Mouse (Mus musculus): ENCODE measurements around the gene Slc16a6.

The Slc16a6 gene

DNA sequence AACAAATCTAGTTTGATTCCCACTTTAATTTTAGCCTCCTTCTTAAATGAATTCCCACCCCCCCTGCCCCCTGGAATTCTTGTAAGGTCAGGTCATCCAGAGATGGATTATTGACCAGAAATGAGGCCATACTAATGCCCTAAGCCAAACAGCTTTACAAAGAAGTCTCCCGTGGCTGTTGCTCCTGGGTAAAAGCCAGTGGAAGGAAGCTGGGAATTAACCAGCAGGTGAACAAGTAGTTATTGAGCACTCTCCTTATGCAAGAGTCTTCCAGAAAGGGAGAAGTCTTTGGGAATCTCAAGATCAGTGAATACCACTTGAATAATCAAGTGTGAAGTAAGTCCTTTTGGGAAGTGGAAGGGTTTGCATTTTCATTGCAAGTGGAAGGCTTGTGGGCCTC is 13.7 kb upstream of the Slc16a6 start:
- no peak for DNase-seq (ENCODE audit: low spot score)

DNA sequence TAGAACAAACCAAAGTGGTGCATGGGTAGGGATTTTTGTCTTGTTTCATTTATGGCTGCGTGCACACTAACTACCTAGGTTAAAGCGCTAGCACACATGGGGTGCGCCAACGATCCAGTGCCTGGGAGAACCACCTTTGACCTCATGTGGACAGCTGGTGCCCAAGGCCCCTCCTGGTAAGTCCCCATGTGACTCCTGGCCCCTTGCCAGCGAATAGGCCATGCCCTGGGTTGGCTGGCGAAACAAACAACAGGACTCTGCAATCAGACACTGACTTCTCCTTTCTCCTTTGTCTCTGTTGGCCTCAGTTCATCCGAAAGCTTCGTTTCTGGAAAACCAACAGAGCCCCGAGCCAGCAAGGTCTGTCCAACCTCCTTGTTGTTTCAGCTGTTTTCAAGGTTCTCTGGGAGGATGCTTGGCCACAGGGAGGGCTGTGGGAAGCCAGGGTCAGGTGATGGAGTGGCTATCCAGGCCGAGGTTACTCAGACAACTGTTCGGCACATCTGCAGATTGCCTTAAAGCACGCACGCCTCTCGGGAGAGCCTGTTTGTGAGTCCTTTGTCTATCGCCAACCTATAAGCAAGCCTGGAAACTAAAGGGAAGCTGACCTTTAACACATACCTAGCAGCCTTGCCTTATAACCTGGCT is 12.1 kb upstream of the Slc16a6 start:
- peak; percentile 52 for DNase-seq (ENCODE audit: low spot score)

DNA sequence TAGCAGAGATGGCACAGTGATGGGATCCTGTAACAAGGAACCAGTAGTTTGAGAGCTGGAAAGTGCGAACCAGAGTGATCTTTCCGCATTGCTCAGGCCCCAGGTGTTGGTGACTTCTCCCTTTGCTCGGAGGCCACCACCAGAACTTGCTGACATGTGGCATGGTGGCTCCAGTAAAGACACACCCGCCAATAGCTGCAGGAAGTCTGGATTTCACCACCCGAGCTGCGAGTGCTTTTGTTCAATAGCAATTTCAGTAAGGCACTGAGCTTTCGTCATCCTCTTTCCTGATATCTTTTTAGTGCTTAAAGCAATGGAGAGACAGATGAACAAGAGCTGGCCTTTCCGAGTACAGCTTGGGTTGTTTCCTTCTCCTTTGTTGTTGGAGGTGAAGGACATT is 7.0 kb upstream of the Slc16a6 start:
- DNase-seq (ENCODE audit: low spot score), result no peak

DNA sequence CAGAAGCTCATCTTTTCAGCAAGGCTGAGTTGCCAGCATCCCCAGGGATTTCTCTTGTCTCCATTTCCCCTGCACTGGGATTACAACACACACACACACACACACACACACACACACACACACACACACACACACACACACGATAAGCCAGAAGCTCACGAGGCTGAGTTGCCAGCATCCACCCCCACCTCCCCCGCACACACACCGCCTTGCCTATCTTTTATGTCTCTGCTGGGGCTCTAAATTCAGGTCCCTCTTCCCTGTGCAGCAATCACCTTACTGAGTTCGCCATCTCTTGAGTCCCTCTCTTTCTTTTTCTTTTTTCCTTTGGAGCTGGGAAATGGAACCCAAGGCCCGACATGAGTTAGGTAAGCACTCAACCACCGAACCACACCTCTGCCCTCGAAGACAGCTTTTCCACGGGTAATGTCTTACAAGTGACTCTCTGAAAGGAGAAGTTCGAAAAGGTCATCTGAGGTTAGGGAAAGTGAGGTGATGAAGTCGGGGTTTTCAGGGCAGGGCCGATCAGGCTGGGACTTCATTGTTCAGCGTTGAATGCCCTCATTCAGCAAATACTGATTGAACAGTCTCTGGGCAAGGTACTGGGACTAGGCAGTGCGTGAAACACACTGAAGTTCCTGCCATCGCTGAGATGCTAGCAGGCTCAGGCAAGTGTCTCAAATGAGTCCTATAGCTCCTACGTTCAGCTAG is 6.3 kb upstream of the Slc16a6 start:
- no peak for DNase-seq (ENCODE audit: low spot score)

DNA sequence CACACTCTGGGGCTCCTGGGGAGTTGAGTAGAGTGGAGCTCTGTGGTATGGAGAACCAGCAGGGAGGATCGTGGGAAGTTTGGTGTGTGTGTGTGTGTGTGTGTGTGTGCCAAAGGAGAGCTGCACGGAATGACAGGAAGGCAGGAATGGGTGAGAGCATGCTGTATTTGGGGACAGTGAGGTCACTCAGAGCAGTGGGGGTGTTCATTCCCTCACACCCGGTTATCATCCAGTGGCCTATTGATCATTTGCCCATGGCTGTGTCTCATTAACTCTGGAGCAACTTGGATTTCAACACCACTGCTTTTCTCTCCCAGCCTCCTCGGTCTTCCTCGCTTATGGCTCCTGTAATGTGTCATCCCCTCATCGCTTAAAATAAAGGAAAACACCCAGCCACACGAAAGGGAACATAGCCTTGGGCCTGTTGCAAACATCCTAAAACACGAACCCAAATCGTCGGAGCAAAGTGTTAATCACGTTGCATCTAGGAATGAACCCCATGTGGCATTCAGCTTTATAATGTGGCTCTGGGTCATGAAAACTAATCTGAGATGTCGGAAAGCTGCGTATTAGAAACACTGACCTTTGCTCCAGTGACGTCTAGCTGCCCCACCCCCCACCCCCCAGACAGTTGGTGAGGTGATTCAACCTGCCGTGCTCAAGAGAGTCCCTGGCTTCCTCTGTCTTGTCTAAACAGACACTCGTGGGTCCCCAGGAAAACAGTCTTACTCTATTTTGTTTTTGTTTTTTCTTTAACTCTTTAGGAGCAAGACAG is 4.4 kb upstream of the Slc16a6 start:
- DNase-seq (ENCODE audit: low spot score), result no peak

DNA sequence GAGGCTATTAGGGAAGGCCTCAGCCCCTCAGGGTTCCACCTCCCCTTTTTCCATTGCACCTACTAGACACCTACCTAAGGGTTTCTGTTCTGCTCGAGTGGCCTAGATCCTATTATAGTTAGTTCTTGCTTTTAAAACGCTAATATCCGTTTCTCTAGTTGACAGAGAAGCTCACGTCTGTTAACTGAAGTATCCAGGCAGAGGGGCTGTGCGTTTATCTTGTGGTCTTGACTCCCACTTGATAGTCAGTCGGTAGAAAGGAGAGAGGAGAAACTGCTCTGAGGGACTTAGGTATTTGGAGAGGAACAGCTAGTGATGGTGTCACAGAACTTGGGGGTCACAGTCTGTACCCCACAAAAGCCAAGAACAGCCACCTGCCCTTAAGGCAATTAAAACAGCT is 3.3 kb upstream of the Slc16a6 start:
- DNase-seq (ENCODE audit: low spot score), result no peak

DNA sequence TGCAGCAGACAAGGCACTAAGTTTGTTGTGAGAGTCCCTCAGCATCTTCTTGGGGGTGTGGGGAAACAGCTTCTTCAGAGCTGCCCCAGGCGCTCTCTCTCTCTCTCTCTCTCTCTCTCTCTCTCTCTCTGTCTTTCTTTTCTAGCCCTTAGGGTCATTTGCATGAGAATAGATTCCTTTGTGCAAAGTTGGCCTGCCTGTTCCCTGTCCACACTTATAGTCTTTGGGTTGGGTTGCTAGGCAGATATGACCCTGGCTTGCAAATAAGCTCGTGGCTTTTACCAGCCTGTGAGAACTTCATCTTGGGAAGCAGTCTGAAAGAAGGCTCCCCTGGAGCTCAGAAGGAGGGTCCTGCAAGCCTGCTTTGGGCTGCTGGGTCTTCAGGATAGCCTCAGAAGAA is 2.8 kb upstream of the Slc16a6 start:
- DNase-seq (ENCODE audit: low spot score), result no peak

GRCm38 (mm10) chr11:109475717-109476116 is 2.3 kb upstream of the Slc16a6 start:
- DNase-seq (ENCODE audit: low spot score), result no peak

- DNase-seq (ENCODE audit: low spot score), result no peak
Measured at GRCm38 (mm10) chr11:109474836-109475235, 1.4 kb upstream of the Slc16a6 start.

DNA sequence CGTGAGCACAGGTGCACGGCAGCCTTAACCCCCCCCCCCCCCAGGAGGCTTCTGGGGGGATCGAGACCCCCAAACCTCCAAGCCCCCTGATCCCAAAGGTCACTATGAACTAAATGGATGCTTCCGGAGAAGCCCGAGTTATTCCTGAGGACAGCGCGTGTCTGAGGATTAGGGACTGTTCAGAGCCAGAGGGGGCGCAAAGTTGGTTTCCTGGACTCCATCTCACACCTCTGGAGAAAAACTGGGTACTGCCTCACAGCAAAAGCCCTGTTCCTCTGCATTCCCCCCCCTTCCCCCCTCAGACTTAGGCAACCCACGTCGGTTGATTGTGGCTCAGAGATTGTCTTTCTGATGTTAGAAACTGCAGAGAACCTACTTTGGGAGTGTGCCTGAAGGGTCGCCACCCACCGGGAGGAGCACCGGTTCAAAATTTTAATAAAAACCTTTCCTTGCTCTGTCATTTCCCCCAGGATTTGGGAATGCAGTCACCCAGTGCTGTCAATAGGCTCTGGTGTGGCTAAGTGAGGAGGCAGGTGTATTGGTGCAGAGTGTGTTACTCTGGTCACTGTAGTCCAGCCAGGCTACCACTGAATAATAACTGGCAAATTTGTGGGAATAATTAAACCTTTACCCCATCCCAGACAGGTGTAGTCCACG is 816 bp upstream of the Slc16a6 start:
- no peak for DNase-seq (ENCODE audit: low spot score)

DNA sequence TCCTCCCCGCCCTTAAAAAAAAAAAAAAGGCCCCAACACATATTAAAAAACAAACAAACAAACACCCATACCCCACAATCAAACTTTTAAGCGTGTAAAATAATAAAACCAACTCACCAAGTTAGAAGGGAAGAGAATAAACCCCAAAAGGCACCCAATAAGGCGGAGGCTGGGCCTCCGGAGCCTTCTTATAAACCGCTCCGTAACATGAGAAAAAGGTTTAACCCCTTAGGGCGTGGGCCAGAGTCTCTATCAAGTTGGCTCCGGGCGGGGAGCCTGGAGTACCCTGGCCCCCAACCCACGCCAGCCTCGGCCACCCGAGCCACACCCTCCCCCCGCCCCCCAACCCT is 602 bp downstream of the Slc16a6 start:
- no peak for DNase-seq (ENCODE audit: low spot score)

DNA sequence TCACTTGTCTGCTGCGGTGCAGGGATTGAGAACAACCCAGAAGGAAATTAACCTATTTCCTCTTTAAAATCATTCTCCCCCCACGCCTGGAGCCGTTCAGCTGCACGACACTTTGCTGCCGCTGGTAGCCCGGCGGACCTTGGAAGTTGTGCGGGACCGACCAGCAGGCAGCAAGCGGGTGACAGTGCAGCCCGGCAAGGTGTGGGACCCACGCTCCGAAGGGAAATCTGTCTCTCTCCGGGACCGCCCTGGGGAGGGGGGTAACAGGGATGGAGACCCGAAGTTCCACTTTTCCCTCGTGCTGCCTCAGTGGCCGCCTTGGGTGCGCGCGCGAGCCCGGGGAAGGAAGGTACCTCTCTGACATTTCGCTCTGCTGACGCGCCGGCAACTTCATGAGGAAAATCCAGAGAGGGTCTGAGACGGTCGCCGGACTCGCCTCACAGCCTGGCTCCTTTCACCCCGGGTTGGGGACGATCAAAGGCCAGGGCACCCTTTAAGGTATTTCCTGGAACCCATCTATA is 1.2 kb downstream of the Slc16a6 start:
- peak; percentile 31 for DNase-seq (ENCODE audit: low spot score)

GRCm38 (mm10) chr11:109470921-109471861 is 2.2 kb downstream of the Slc16a6 start:
- no peak for DNase-seq (ENCODE audit: low spot score)

DNA sequence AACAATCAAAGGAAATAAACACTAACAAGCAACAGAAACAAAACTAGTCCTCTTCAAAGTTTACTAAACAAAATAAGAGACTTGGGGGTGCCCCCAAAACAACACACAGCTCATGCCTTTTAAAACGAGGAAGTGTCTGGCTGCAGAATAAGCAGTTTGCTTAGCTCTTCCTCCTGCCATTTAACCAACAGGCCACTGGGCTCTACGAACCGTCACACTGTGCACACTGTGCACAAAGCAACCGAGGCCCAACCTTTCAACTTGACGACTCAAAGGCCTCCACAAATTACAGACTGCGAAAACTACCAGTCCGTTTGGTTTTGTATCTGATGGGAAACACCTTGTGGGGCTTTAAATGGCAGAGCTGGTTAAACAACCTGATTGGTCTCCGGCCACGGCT is 3.2 kb downstream of the Slc16a6 start:
- no peak for DNase-seq (ENCODE audit: low spot score)

DNA sequence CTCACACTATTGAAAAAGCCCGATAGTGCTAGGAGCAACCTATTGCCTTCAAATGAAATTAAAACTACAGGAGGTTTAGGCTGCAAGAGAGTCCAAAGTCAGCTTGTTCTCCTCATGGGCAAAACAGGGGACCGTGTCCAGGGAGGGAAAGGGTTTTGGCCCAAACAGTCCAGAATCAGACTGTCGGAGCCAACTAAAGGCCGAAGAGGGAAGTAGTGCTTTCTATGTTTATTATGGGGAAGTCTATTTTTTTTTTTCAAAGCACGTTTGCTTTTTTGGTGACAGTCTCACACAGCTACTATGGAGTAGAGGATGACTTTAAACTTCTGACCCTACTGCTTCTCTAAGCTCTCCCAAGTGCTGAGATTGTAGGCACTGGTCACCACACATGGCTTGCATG is 5.3 kb downstream of the Slc16a6 start:
- no peak for DNase-seq (ENCODE audit: low spot score)

DNA sequence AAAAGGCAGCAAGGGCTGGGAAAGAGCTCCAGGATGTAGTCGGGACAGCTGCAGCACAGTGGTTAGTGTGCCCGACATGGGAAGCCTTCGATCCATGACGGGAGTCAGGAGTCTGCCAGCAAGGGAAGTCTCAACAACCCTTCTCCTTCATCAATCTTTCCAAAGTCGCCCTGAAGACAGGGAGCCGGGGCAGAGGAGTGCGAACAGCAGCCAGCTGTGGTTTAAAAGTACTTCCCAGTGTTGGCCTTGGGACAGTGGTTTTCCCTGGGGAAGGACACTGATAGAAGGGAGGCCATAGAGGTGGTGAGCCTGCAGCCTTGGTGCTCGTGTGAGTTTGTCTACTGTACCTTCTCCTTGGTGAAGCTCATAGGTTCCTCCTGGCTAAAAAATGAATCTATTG is 6.4 kb downstream of the Slc16a6 start:
- DNase-seq (ENCODE audit: low spot score), result no peak

- DNase-seq (ENCODE audit: low spot score), result no peak
Measured at GRCm38 (mm10) chr11:109465068-109465467, 8.3 kb downstream of the Slc16a6 start.

GRCm38 (mm10) chr11:109460586-109460985 is 12.8 kb downstream of the Slc16a6 start:
- no peak for DNase-seq (ENCODE audit: low spot score)

DNA sequence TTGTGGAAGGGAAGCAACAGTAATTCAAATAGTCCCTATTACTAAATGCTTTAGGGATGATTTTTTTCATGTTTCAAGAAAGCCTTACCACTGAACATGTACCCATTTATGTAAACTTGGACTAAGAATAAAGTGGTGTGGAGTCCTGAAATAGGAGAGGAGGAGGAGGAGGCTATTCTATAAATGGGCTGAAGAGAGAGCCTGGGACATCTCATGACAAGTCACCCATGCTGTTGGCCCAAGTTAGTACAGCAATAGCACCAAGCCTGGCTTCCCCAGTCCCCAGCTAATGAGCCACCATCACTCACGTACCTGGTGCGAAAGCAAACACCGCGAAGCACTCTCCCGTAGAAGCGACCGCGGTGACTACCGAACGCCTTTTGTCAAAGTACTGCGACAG is 15.2 kb downstream of the Slc16a6 start:
- DNase-seq (ENCODE audit: low spot score), result no peak

DNA sequence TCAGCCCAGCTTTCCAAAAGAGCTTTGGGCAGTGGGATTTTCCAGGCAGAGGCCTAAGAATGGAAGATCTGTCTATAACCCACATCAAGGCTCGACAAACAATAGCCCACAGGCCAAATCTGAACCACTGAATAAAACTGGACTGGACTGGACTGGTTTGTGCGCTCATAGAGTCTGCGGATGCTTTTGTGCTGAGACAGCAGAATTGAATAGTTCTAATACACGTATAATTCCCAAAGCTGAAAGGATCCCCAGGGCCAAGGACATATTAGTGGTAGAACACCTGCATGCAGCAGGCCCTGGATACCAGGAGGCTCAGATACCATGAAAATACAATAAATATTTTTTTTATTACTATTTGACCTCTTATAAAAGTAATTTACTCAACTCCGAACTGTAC is 17.1 kb downstream of the Slc16a6 start:
- DNase-seq (ENCODE audit: low spot score), result no peak

- DNase-seq (ENCODE audit: low spot score), result no peak
Measured at GRCm38 (mm10) chr11:109451169-109451568, 22.2 kb downstream of the Slc16a6 start.

Measured in ovary, postnatal 36 days (tissue).